Mouse (Mus musculus): ENCODE results near the gene 4921539E11Rik.

DNA sequence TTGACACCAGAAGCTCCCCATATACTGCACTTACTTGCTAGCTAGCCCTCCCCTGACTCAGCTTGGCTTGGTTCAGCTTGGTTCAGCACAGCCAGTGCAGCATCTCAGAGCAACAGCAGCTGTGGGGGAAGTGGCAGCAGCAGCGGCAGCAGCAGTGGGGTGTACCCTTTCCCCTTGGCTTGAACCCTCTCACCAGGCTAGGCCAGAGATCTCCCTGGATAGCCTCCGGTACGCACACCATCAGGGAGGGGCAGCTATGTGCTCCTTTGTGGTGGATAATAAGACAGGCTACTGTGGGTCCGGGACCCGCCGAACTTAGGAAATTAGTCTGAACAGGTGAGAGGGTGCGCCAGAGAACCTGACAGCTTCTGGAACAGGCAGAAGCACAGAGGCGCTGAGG, 17.6 kb downstream of the 4921539E11Rik start:
- no peak for TF ChIP-seq CTCF (IDR thresholded peaks at IDR 0.05; ENCODE audit: control insufficient read depth, insufficient read depth, low read length)
- no peak for TF ChIP-seq POLR2A (IDR thresholded peaks at IDR 0.05; ENCODE audit: borderline replicate concordance, control insufficient read depth, low read depth, low read length)
